Mouse (Mus musculus) kidney, embryonic 15.5 days (tissue): ENCODE measurements around the gene Ercc2. TPM values are rescaled to one million over a fixed set of nuclear protein-coding genes. Genes with fewer than 3 reads are reported as not detected.
A peak's percentile ranks its signal among the peaks of the same experiment; 100 is the strongest.

Source experiments
- ATAC-seq: fragments of 200-750 bp; cut with Nextera tagmentation; replicated peaks from 2 replicates; pipeline ENCODE4 v1.8.0; 2017; ENCODE audit warnings: moderate TSS enrichment; ENCODE audit not compliant: low FRiP score
- H3K27ac ChIP-seq: fragments of 300-500 bp; sonication (generic); 2 replicates; pipeline ENCODE4 v1.5.1; 2015; ENCODE audit warnings: mild to moderate bottlenecking, inconsistent platforms
- H3K27me3 ChIP-seq: fragments of 300-500 bp; sonication (generic); 2 replicates; pipeline ENCODE4 v1.6.1; 2015; ENCODE audit warnings: inconsistent platforms
- H3K36me3 ChIP-seq: fragments of 300-500 bp; sonication (generic); 2 replicates; pipeline ENCODE4 v1.6.1; 2015; ENCODE audit warnings: inconsistent platforms
- H3K4me1 ChIP-seq: fragments of 300-500 bp; sonication (generic); 2 replicates; pipeline ENCODE4 v1.6.1; 2015; ENCODE audit warnings: inconsistent platforms
- H3K4me2 ChIP-seq: fragments of 300-500 bp; sonication (generic); 2 replicates; pipeline ENCODE4 v1.6.1; 2015; ENCODE audit warnings: moderate library complexity, mild to moderate bottlenecking, inconsistent platforms
- H3K4me3 ChIP-seq: fragments of 300-500 bp; sonication (generic); replicated peaks from 2 replicates; pipeline ENCODE4 v1.5.1; 2015; ENCODE audit warnings: mild to moderate bottlenecking, inconsistent platforms
- H3K9ac ChIP-seq: fragments of 300-500 bp; sonication (generic); 2 replicates; pipeline ENCODE4 v1.6.1; 2015; ENCODE audit warnings: mild to moderate bottlenecking, inconsistent platforms
- H3K9me3 ChIP-seq: fragments of 300-500 bp; sonication (generic); replicated peaks from 2 replicates; pipeline ENCODE4 v1.6.1; 2016; ENCODE audit warnings: inconsistent platforms
- WGBS: fragments of 180-500 bp; shearing (Covaris S2); methylation state at CpG from one replicate; pipeline ENCODE4 v1.1.7; 2015; ENCODE audit warnings: mixed read lengths; 5-methylcytosine and 5-hydroxymethylcytosine counted together
- polyA plus RNA-seq: library from polyadenylated mRNA; unstranded; fragments of >200 nt; fragmentation: Nextera tagmentation; extraction: Ambion mirVana; gene quantifications from 2 replicates; pipeline ENCODE4 v1.2.1, GENCODE M21; 2015

Gene Ercc2
- polyA plus RNA-seq, result 16.0 and 19.5 TPM in 2 replicates

GRCm38 (mm10) chr7:19381377-19382165 lies at the start of gene Ercc2:
Ercc2 (plus strand) TSS chr7:19382010.
- no peaks in the 10 kb centered on the region for H3K9me3 ChIP-seq
- peaks cover 30% of the 10 kb centered on the region for H3K36me3 ChIP-seq
- peak within 1 kb of the TSS; percentile 80 for H3K4me2 ChIP-seq
- peak within 1 kb of the TSS; percentile 73 for H3K4me3 ChIP-seq
- peaks cover 16% of the 10 kb centered on the region for H3K4me1 ChIP-seq
- peak; percentile 97 for ATAC-seq
- H3K27ac ChIP-seq, result peak within 1 kb of the TSS; percentile 14; the same call in 1 of the 2 replicates
- peak within 1 kb of the TSS; percentile 66 for H3K9ac ChIP-seq
- 7% methylated on average over 43 of the region's 48 CpGs for WGBS
- no peaks in the 10 kb centered on the region for H3K27me3 ChIP-seq

GRCm38 (mm10) chr7:19332709-19333352 lies 49.0 kb upstream of the Ercc2 start:
- under 1% methylated on average over 52 of the region's 52 CpGs for WGBS
- Histone ChIP-seq H3K4me2 (peak overlapping the region; percentile 79), H3K9ac (peak overlapping the region; percentile 53), H3K4me3 (peak overlapping the region; percentile 69), H3K9me3 (0 out of 2 replicates have a peak, but pooled peaks cover 5% of the 10 kb centered on the region), H3K27ac (peak overlapping the region; percentile 19; the same call in 1 of the 2 replicates), H3K4me1 (peaks cover 18% of the 10 kb centered on the region), H3K36me3 (no peaks in the 10 kb centered on the region), H3K27me3 (no peaks in the 10 kb centered on the region)
- ATAC-seq, result peak; percentile 68

GRCm38 (mm10) chr7:19335583-19335982 lies 46.2 kb upstream of the Ercc2 start:
- ATAC-seq, result no peak
- Histone ChIP-seq H3K27ac (no peak overlapping the region), H3K27me3 (no peaks in the 10 kb centered on the region), H3K4me3 (no peak overlapping the region), H3K4me1 (peaks cover 16% of the 10 kb centered on the region), H3K9me3 (no peaks in the 10 kb centered on the region), H3K4me2 (no peak overlapping the region), H3K9ac (no peak overlapping the region), H3K36me3 (no peaks in the 10 kb centered on the region)
- WGBS, result 39% methylated on average over 3 of the region's 3 CpGs

- Histone ChIP-seq H3K27me3 (peaks cover 14% of the 10 kb centered on the region), H3K4me2 (no peak overlapping the region), H3K36me3 (no peaks in the 10 kb centered on the region), H3K4me1 (peaks cover 28% of the 10 kb centered on the region), H3K9me3 (no peaks in the 10 kb centered on the region), H3K27ac (no peak overlapping the region), H3K4me3 (no peak overlapping the region), H3K9ac (no peak overlapping the region)
- 68% methylated on average over 10 of the region's 10 CpGs for WGBS
- no peak for ATAC-seq
Measured at GRCm38 (mm10) chr7:19337122-19337521, 44.7 kb upstream of the Ercc2 start.

GRCm38 (mm10) chr7:19338060-19338459 lies 43.8 kb upstream of the Ercc2 start:
- Histone ChIP-seq H3K9me3 (no peaks in the 10 kb centered on the region), H3K36me3 (no peaks in the 10 kb centered on the region), H3K9ac (no peak overlapping the region), H3K27me3 (peaks cover 20% of the 10 kb centered on the region), H3K4me2 (no peak overlapping the region), H3K27ac (no peak overlapping the region), H3K4me3 (no peak overlapping the region), H3K4me1 (peaks cover 34% of the 10 kb centered on the region)
- WGBS, result 53% methylated on average over 2 of the region's 2 CpGs
- ATAC-seq, result no peak

GRCm38 (mm10) chr7:19338596-19338995 lies 43.2 kb upstream of the Ercc2 start:
- peaks cover 35% of the 10 kb centered on the region for H3K4me1 ChIP-seq
- no peak overlapping the region for H3K9ac ChIP-seq
- no peak overlapping the region for H3K4me3 ChIP-seq
- no peak for ATAC-seq
- 63% methylated on average over 7 of the region's 7 CpGs for WGBS
- H3K9me3 ChIP-seq, result no peaks in the 10 kb centered on the region
- H3K4me2 ChIP-seq, result no peak overlapping the region
- no peak overlapping the region for H3K27ac ChIP-seq
- H3K27me3 ChIP-seq, result peaks cover 20% of the 10 kb centered on the region
- H3K36me3 ChIP-seq, result no peaks in the 10 kb centered on the region

- H3K27me3 ChIP-seq, result peaks cover 20% of the 10 kb centered on the region
- H3K4me3 ChIP-seq, result peak overlapping the region; percentile 48; the same call in 1 of the 2 replicates
- H3K27ac ChIP-seq, result no peak overlapping the region
- no peak for ATAC-seq
- H3K9ac ChIP-seq, result no peak overlapping the region
- 20% methylated on average over 10 of the region's 10 CpGs for WGBS
- H3K36me3 ChIP-seq, result no peaks in the 10 kb centered on the region
- H3K9me3 ChIP-seq, result no peaks in the 10 kb centered on the region
- peaks cover 47% of the 10 kb centered on the region for H3K4me1 ChIP-seq
- peak overlapping the region; percentile 93 for H3K4me2 ChIP-seq
Measured at GRCm38 (mm10) chr7:19341250-19341649, 40.6 kb upstream of the Ercc2 start.

- Histone ChIP-seq H3K4me3 (peak overlapping the region; percentile 48), H3K27me3 (peaks cover 20% of the 10 kb centered on the region), H3K36me3 (no peaks in the 10 kb centered on the region), H3K9ac (peak overlapping the region; percentile 25; the same call in 1 of the 2 replicates), H3K27ac (no peak overlapping the region), H3K9me3 (no peaks in the 10 kb centered on the region), H3K4me2 (peak overlapping the region; percentile 93), H3K4me1 (peaks cover 48% of the 10 kb centered on the region)
- WGBS, result under 1% methylated on average over 41 of the region's 41 CpGs
- ATAC-seq, result 0 out of 2 replicates have a peak, but pooled peaks have one; percentile 3
Measured at GRCm38 (mm10) chr7:19341761-19342409, 39.9 kb upstream of the Ercc2 start.

- no peak overlapping the region for H3K27ac ChIP-seq
- no peak for ATAC-seq
Measured at GRCm38 (mm10) chr7:19342481-19343027, 39.3 kb upstream of the Ercc2 start.

GRCm38 (mm10) chr7:19343210-19343808 lies 38.5 kb upstream of the Ercc2 start:
- ATAC-seq, result no peak
- WGBS, result under 1% methylated on average over 11 of the region's 11 CpGs
- H3K4me2 ChIP-seq, result peak overlapping the region; percentile 93

More at GRCm38 (mm10) chr7:19342481-19343027, 39.3 kb upstream of the Ercc2 start:
- Histone ChIP-seq H3K4me2 (peak overlapping the region; percentile 93), H3K36me3 (peaks cover 2% of the 10 kb centered on the region; the same call in 1 of the 2 replicates), H3K4me3 (peak overlapping the region; percentile 48), H3K9ac (peak overlapping the region; percentile 25; the same call in 1 of the 2 replicates), H3K27me3 (peaks cover 20% of the 10 kb centered on the region), H3K4me1 (peaks cover 48% of the 10 kb centered on the region), H3K9me3 (no peaks in the 10 kb centered on the region)
- WGBS, result 1% methylated on average over 27 of the region's 27 CpGs

GRCm38 (mm10) chr7:19344237-19344847 lies 37.5 kb upstream of the Ercc2 start, which contains the start of gene Ercc1:
Ercc1 (plus strand) TSS chr7:19344778.
- ATAC-seq, result 0 out of 2 replicates have a peak, but pooled peaks have one; percentile 6
- 19% methylated on average over 12 of the region's 12 CpGs for WGBS
- peak within 1 kb of the TSS; percentile 57 for H3K4me3 ChIP-seq
- H3K4me2 ChIP-seq, result peak within 1 kb of the TSS; percentile 93
- peaks cover 56% of the 10 kb centered on the region for H3K4me1 ChIP-seq
- H3K9me3 ChIP-seq, result no peaks in the 10 kb centered on the region
- H3K36me3 ChIP-seq, result peaks cover 20% of the 10 kb centered on the region
- H3K9ac ChIP-seq, result peak within 1 kb of the TSS; percentile 62
- H3K27ac ChIP-seq, result peak within 1 kb of the TSS; percentile 88
- H3K27me3 ChIP-seq, result peaks cover 20% of the 10 kb centered on the region

More at GRCm38 (mm10) chr7:19343210-19343808, 38.5 kb upstream of the Ercc2 start:
- Histone ChIP-seq H3K9ac (no peak overlapping the region), H3K4me1 (peaks cover 48% of the 10 kb centered on the region), H3K27me3 (peaks cover 20% of the 10 kb centered on the region), H3K36me3 (peaks cover 9% of the 10 kb centered on the region), H3K4me3 (no peak overlapping the region; the same call in 1 of the 2 replicates), H3K27ac (no peak overlapping the region), H3K9me3 (no peaks in the 10 kb centered on the region)
